Mouse (Mus musculus): ENCODE results near the gene Zbtb5.

DNA sequence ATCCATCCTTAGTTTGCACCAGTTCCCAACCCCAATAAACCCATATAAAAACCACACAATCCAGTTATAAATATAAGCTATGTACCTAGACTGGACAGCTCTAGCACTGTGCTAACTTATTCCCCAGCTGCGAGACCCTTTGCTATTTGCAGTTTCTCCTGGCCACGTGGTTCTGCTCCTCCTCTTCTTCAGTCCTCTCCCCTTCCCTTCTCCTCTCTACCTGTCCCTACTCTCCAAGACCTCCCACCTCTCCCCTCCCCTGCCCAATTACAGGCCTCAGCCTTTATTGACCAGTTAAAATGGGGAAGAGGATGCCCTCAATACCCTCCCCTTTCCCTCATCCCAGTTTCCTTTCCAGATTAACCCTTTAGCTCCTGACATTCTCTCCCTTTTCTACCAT is 1.3 kb upstream of the Zbtb5 start:
- no peak for TF ChIP-seq CTCF (conservative IDR thresholded peaks at IDR 0.05; ENCODE audit: low read length)
- no peak for TF ChIP-seq NANOG (IDR thresholded peaks at IDR 0.05; ENCODE audit: borderline replicate concordance, low read length)
- no peak for TF ChIP-seq POU5F1 (IDR thresholded peaks at IDR 0.05; ENCODE audit: borderline replicate concordance, low read length)
